Mouse (Mus musculus) testis, adult 2 months (tissue): ENCODE measurements around the gene Gm17087. TPM values are rescaled to one million over a fixed set of nuclear protein-coding genes. Genes with fewer than 3 reads are reported as not detected.
A peak's percentile ranks its signal among the peaks of the same experiment; 100 is the strongest.

ENCODE experiments used
- H3K27ac ChIP-seq: fragments of 200-500 bp; 2 replicates; pipeline ENCODE4 v1.5.1; 2012; ENCODE audit warnings: low read depth, low read length; ENCODE audit not compliant: control insufficient read depth, insufficient read depth
- H3K27me3 ChIP-seq: fragments of 200-500 bp; 2 replicates; pipeline ENCODE4 v1.6.1; 2012; ENCODE audit warnings: mild to moderate bottlenecking, low read length, moderate library complexity; ENCODE audit not compliant: control insufficient read depth, insufficient read depth
- H3K36me3 ChIP-seq: fragments of 200-500 bp; 2 replicates; pipeline ENCODE4 v1.6.1; 2012; ENCODE audit warnings: mild to moderate bottlenecking, low read length; ENCODE audit not compliant: control insufficient read depth, insufficient read depth
- H3K4me1 ChIP-seq: fragments of 200-500 bp; 2 replicates; pipeline ENCODE4 v1.6.1; 2012; ENCODE audit warnings: low read length; ENCODE audit not compliant: control insufficient read depth, insufficient read depth
- H3K4me3 ChIP-seq: fragments of 200-500 bp; 2 replicates; pipeline ENCODE4 v1.5.1; 2012; ENCODE audit warnings: low read depth, mild to moderate bottlenecking, low read length, moderate library complexity, mixed read lengths; ENCODE audit not compliant: control insufficient read depth
- CTCF ChIP-seq: fragments of 200-500 bp; IDR thresholded peaks from 2 replicates; pipeline ENCODE4 v1.5.1; 2012; ENCODE audit warnings: low read depth, mild to moderate bottlenecking, inconsistent platforms, low read length, moderate library complexity; ENCODE audit not compliant: control insufficient read depth, insufficient read depth, insufficient replicate concordance
- POLR2A ChIP-seq: fragments of 200-500 bp; IDR thresholded peaks from 2 replicates; pipeline ENCODE4 v1.6.1; 2012; ENCODE audit warnings: low read depth, mild to moderate bottlenecking, inconsistent platforms, low read length, moderate library complexity; ENCODE audit not compliant: control insufficient read depth
- polyA plus RNA-seq: library from polyadenylated mRNA; depleted of rRNA; stranded (reverse); fragments of >200 nt; gene quantifications from 2 replicates; pipeline ENCODE4 v1.2.3, GENCODE M21; 2012; rRNA removed

Gm17087 gene
- not detected in 2 replicates for polyA plus RNA-seq

- Histone ChIP-seq H3K27ac (no peak within 1 kb of the TSS), H3K4me3 (no peak within 1 kb of the TSS), H3K4me1 (no peaks in the 10 kb centered on the region), H3K27me3 (no peaks in the 10 kb centered on the region), H3K36me3 (no peaks in the 10 kb centered on the region)
- TF ChIP-seq CTCF = no peak
- no peak for TF ChIP-seq POLR2A
These were observed at the start of gene Gm17087 for GRCm38 (mm10) chr17:8566850-8567249. TSS of gene Gm17087 (minus strand) at chr17:8566950.

GRCm38 (mm10) chr17:8613882-8614551 lies 47.3 kb upstream of the Gm17087 start:
- Histone ChIP-seq H3K4me1 (no peaks in the 10 kb centered on the region), H3K27me3 (no peaks in the 10 kb centered on the region), H3K4me3 (no peak overlapping the region), H3K27ac (no peak overlapping the region), H3K36me3 (no peaks in the 10 kb centered on the region)
- TF ChIP-seq CTCF = peak; percentile 53; the same call in 1 of the 2 replicates
- no peak for TF ChIP-seq POLR2A

- H3K4me1 ChIP-seq = no peaks in the 10 kb centered on the region
- H3K4me3 ChIP-seq = no peak overlapping the region
- no peak overlapping the region for H3K27ac ChIP-seq
- no peaks in the 10 kb centered on the region for H3K27me3 ChIP-seq
- no peak for TF ChIP-seq POLR2A
- TF ChIP-seq CTCF = no peak
- no peaks in the 10 kb centered on the region for H3K36me3 ChIP-seq
These were observed 45.2 kb upstream of the Gm17087 start for GRCm38 (mm10) chr17:8611916-8612315.

- no peaks in the 10 kb centered on the region for H3K27me3 ChIP-seq
- no peak overlapping the region for H3K27ac ChIP-seq
- H3K4me1 ChIP-seq = no peaks in the 10 kb centered on the region
- no peak overlapping the region for H3K4me3 ChIP-seq
- no peaks in the 10 kb centered on the region for H3K36me3 ChIP-seq
- TF ChIP-seq POLR2A (no peak), CTCF (no peak)
These were observed 39.9 kb upstream of the Gm17087 start for GRCm38 (mm10) chr17:8606695-8607094.

GRCm38 (mm10) chr17:8605921-8606320 lies 39.2 kb upstream of the Gm17087 start:
- TF ChIP-seq CTCF (no peak), POLR2A (no peak)
- Histone ChIP-seq H3K4me1 (no peaks in the 10 kb centered on the region), H3K36me3 (no peaks in the 10 kb centered on the region)

GRCm38 (mm10) chr17:8602976-8603375 lies 36.2 kb upstream of the Gm17087 start:
- Histone ChIP-seq H3K27me3 (no peaks in the 10 kb centered on the region), H3K4me1 (no peaks in the 10 kb centered on the region), H3K27ac (no peak overlapping the region), H3K36me3 (no peaks in the 10 kb centered on the region), H3K4me3 (no peak overlapping the region)
- no peak for TF ChIP-seq POLR2A
- no peak for TF ChIP-seq CTCF

More at GRCm38 (mm10) chr17:8605921-8606320, 39.2 kb upstream of the Gm17087 start:
- no peaks in the 10 kb centered on the region for H3K27me3 ChIP-seq
- no peak overlapping the region for H3K27ac ChIP-seq
- H3K4me3 ChIP-seq = no peak overlapping the region

- H3K27me3 ChIP-seq = no peaks in the 10 kb centered on the region
- TF ChIP-seq POLR2A (no peak), CTCF (peak; percentile 24; the same call in 1 of the 2 replicates)
- peaks cover 4% of the 10 kb centered on the region for H3K4me1 ChIP-seq
- no peaks in the 10 kb centered on the region for H3K36me3 ChIP-seq
- H3K4me3 ChIP-seq = no peak overlapping the region
- no peak overlapping the region for H3K27ac ChIP-seq
These were observed 31.0 kb upstream of the Gm17087 start for GRCm38 (mm10) chr17:8597790-8598189.
